Mouse (Mus musculus) hindbrain, embryonic 15.5 days (tissue): Measurements from ENCODE around the gene Pid1. TPM values are rescaled to one million over a fixed set of nuclear protein-coding genes. Genes with fewer than 3 reads are reported as not detected.

Source experiments
- ATAC-seq: fragments of 200-750 bp; cut with Nextera tagmentation; 2 replicates; pipeline ENCODE4 v1.8.0; 2017; ENCODE audit warnings: low read depth, moderate number of reproducible peaks, moderate TSS enrichment; ENCODE audit not compliant: low FRiP score
- H3K27ac ChIP-seq: fragments of 300-500 bp; sonication (generic); replicated peaks from 2 replicates; pipeline ENCODE4 v1.5.1; 2015; ENCODE audit warnings: mild to moderate bottlenecking, inconsistent platforms
- H3K27me3 ChIP-seq: fragments of 300-500 bp; sonication (generic); 2 replicates; pipeline ENCODE4 v1.6.1; 2015; ENCODE audit warnings: control low read depth, inconsistent platforms
- H3K36me3 ChIP-seq: fragments of 300-500 bp; sonication (generic); 2 replicates; pipeline ENCODE4 v1.6.1; 2015; ENCODE audit warnings: control low read depth, inconsistent platforms
- H3K4me1 ChIP-seq: fragments of 300-500 bp; sonication (generic); replicated peaks from 2 replicates; pipeline ENCODE4 v1.6.1; 2015; ENCODE audit warnings: control low read depth, inconsistent platforms
- H3K4me2 ChIP-seq: fragments of 300-500 bp; sonication (generic); 2 replicates; pipeline ENCODE4 v1.6.1; 2015; ENCODE audit warnings: moderate library complexity, mild to moderate bottlenecking, inconsistent platforms
- H3K4me3 ChIP-seq: fragments of 300-500 bp; sonication (generic); 2 replicates; pipeline ENCODE4 v1.5.1; 2015; ENCODE audit warnings: mild to moderate bottlenecking, inconsistent platforms
- H3K9ac ChIP-seq: fragments of 300-500 bp; sonication (generic); 2 replicates; pipeline ENCODE4 v1.6.1; 2015; ENCODE audit warnings: inconsistent platforms
- H3K9me3 ChIP-seq: fragments of 300-500 bp; sonication (generic); 2 replicates; pipeline ENCODE4 v1.6.1; 2016; ENCODE audit warnings: control low read depth, inconsistent platforms
- WGBS: fragments of 180-500 bp; shearing (Covaris S2); methylation state at CpG from one replicate; pipeline ENCODE4 v1.1.7; 2015; 5-methylcytosine and 5-hydroxymethylcytosine counted together
- polyA plus RNA-seq: library from polyadenylated mRNA; unstranded; fragments of >200 nt; fragmentation: Nextera tagmentation; extraction: Ambion mirVana; gene quantifications from 2 replicates; pipeline ENCODE4 v1.2.1, GENCODE M21; 2015

Gene Pid1
- polyA plus RNA-seq, 1 experiment from 2014 or later = 118 TPM

- H3K36me3 ChIP-seq = no peaks in the 10 kb centered on the region
- H3K27ac ChIP-seq = no peak overlapping the region
- no peak overlapping the region for H3K4me3 ChIP-seq
- WGBS = 56% methylated on average over 2 of the region's 2 CpGs
- H3K9ac ChIP-seq = no peak overlapping the region
- no peaks in the 10 kb centered on the region for H3K4me1 ChIP-seq
- ATAC-seq = no peak
- no peaks in the 10 kb centered on the region for H3K9me3 ChIP-seq
- H3K27me3 ChIP-seq = no peaks in the 10 kb centered on the region
- no peak overlapping the region for H3K4me2 ChIP-seq
These were observed 164.1 kb downstream of the Pid1 start for GRCm38 (mm10) chr1:84199890-84200289.

- Histone ChIP-seq H3K4me1 (no peaks in the 10 kb centered on the region), H3K9ac (no peak overlapping the region), H3K9me3 (no peaks in the 10 kb centered on the region), H3K27me3 (no peaks in the 10 kb centered on the region), H3K36me3 (no peaks in the 10 kb centered on the region), H3K4me3 (no peak overlapping the region), H3K27ac (no peak overlapping the region), H3K4me2 (no peak overlapping the region)
- 75% methylated on average over 2 of the region's 2 CpGs for WGBS
- no peak for ATAC-seq
These were observed 165.1 kb downstream of the Pid1 start for GRCm38 (mm10) chr1:84198887-84199286.

- H3K4me1 ChIP-seq = no peaks in the 10 kb centered on the region
- no peak for ATAC-seq
- no peak overlapping the region for H3K27ac ChIP-seq
- H3K4me2 ChIP-seq = no peak overlapping the region
- no peaks in the 10 kb centered on the region for H3K36me3 ChIP-seq
- H3K9me3 ChIP-seq = no peaks in the 10 kb centered on the region
- no peak overlapping the region for H3K4me3 ChIP-seq
- no peaks in the 10 kb centered on the region for H3K27me3 ChIP-seq
- H3K9ac ChIP-seq = no peak overlapping the region
These were observed 171.8 kb downstream of the Pid1 start for GRCm38 (mm10) chr1:84192167-84192566.

- Histone ChIP-seq H3K4me2 (no peak overlapping the region), H3K36me3 (no peaks in the 10 kb centered on the region), H3K27me3 (no peaks in the 10 kb centered on the region), H3K27ac (no peak overlapping the region), H3K9me3 (no peaks in the 10 kb centered on the region), H3K4me3 (no peak overlapping the region), H3K4me1 (no peaks in the 10 kb centered on the region), H3K9ac (no peak overlapping the region)
- 85% methylated on average over 5 of the region's 5 CpGs for WGBS
- ATAC-seq = no peak
These were observed 174.5 kb downstream of the Pid1 start for GRCm38 (mm10) chr1:84189446-84189845.

GRCm38 (mm10) chr1:84186756-84187437 is 177.1 kb downstream of the Pid1 start:
- Histone ChIP-seq H3K4me3 (no peak overlapping the region), H3K4me1 (no peaks in the 10 kb centered on the region), H3K9me3 (no peaks in the 10 kb centered on the region), H3K9ac (no peak overlapping the region), H3K36me3 (no peaks in the 10 kb centered on the region), H3K27me3 (no peaks in the 10 kb centered on the region), H3K27ac (no peak overlapping the region), H3K4me2 (no peak overlapping the region)
- 75% methylated on average over 4 of the region's 4 CpGs for WGBS
- no peak for ATAC-seq

GRCm38 (mm10) chr1:84177696-84178095 is 186.3 kb downstream of the Pid1 start:
- ATAC-seq = no peak
- no peaks in the 10 kb centered on the region for H3K9me3 ChIP-seq
- peaks cover 8% of the 10 kb centered on the region for H3K4me1 ChIP-seq
- H3K4me3 ChIP-seq = no peak overlapping the region
- WGBS = 68% methylated on average over 1 of the region's 1 CpGs
- no peaks in the 10 kb centered on the region for H3K27me3 ChIP-seq
- no peak overlapping the region for H3K4me2 ChIP-seq
- no peak overlapping the region for H3K9ac ChIP-seq
- no peak overlapping the region for H3K27ac ChIP-seq
- H3K36me3 ChIP-seq = no peaks in the 10 kb centered on the region

GRCm38 (mm10) chr1:84177033-84177432 is 186.9 kb downstream of the Pid1 start:
- 15% methylated on average over 2 of the region's 2 CpGs for WGBS
- Histone ChIP-seq H3K9me3 (no peaks in the 10 kb centered on the region), H3K9ac (no peak overlapping the region), H3K27me3 (no peaks in the 10 kb centered on the region), H3K4me3 (no peak overlapping the region), H3K36me3 (no peaks in the 10 kb centered on the region), H3K4me2 (no peak overlapping the region), H3K4me1 (peaks cover 8% of the 10 kb centered on the region), H3K27ac (peak overlapping the region; percentile 61; the same call in 1 of the 2 replicates)
- ATAC-seq = peak; percentile 75

GRCm38 (mm10) chr1:84172941-84173340 is 191.0 kb downstream of the Pid1 start:
- Histone ChIP-seq H3K27ac (no peak overlapping the region), H3K36me3 (no peaks in the 10 kb centered on the region), H3K27me3 (no peaks in the 10 kb centered on the region), H3K4me3 (no peak overlapping the region), H3K9ac (no peak overlapping the region), H3K9me3 (no peaks in the 10 kb centered on the region), H3K4me1 (peaks cover 8% of the 10 kb centered on the region), H3K4me2 (no peak overlapping the region)
- ATAC-seq = no peak
- 66% methylated on average over 6 of the region's 6 CpGs for WGBS

GRCm38 (mm10) chr1:84157790-84158189 is 206.2 kb downstream of the Pid1 start:
- no peak overlapping the region for H3K4me2 ChIP-seq
- H3K4me1 ChIP-seq = no peaks in the 10 kb centered on the region; the same call in 1 of the 2 replicates
- no peaks in the 10 kb centered on the region for H3K36me3 ChIP-seq
- no peak overlapping the region for H3K27ac ChIP-seq
- no peaks in the 10 kb centered on the region for H3K27me3 ChIP-seq
- WGBS = 86% methylated on average over 3 of the region's 3 CpGs
- H3K9ac ChIP-seq = no peak overlapping the region
- no peak overlapping the region for H3K4me3 ChIP-seq
- no peak for ATAC-seq
- no peaks in the 10 kb centered on the region for H3K9me3 ChIP-seq

- H3K4me2 ChIP-seq = no peak overlapping the region
- H3K9ac ChIP-seq = no peak overlapping the region
- no peak for ATAC-seq
- no peaks in the 10 kb centered on the region for H3K27me3 ChIP-seq
- peak overlapping the region; percentile 53 for H3K27ac ChIP-seq
- H3K36me3 ChIP-seq = no peaks in the 10 kb centered on the region
- H3K4me1 ChIP-seq = no peaks in the 10 kb centered on the region; the same call in 1 of the 2 replicates
- no peak overlapping the region for H3K4me3 ChIP-seq
- WGBS = 15% methylated on average over 2 of the region's 2 CpGs
- H3K9me3 ChIP-seq = no peaks in the 10 kb centered on the region
These were observed 208.4 kb downstream of the Pid1 start for GRCm38 (mm10) chr1:84155585-84155930.

GRCm38 (mm10) chr1:84154725-84155584 is 209.0 kb downstream of the Pid1 start:
- no peaks in the 10 kb centered on the region for H3K27me3 ChIP-seq
- no peaks in the 10 kb centered on the region for H3K36me3 ChIP-seq
- no peak overlapping the region for H3K4me2 ChIP-seq
- no peak overlapping the region for H3K4me3 ChIP-seq
- H3K9ac ChIP-seq = no peak overlapping the region
- H3K9me3 ChIP-seq = no peaks in the 10 kb centered on the region
- peak overlapping the region; percentile 53 for H3K27ac ChIP-seq
- 42% methylated on average over 12 of the region's 12 CpGs for WGBS
- no peaks in the 10 kb centered on the region; the same call in 1 of the 2 replicates for H3K4me1 ChIP-seq
- peak; percentile 55; the same call in 1 of the 2 replicates for ATAC-seq

GRCm38 (mm10) chr1:84153943-84154342 is 210.0 kb downstream of the Pid1 start:
- H3K4me2 ChIP-seq = no peak overlapping the region
- ATAC-seq = 0 out of 2 replicates have a peak, but pooled peaks have one; percentile 12
- 57% methylated on average over 4 of the region's 4 CpGs for WGBS
- no peaks in the 10 kb centered on the region for H3K9me3 ChIP-seq
- H3K36me3 ChIP-seq = no peaks in the 10 kb centered on the region
- no peaks in the 10 kb centered on the region for H3K27me3 ChIP-seq
- H3K9ac ChIP-seq = no peak overlapping the region
- H3K4me1 ChIP-seq = no peaks in the 10 kb centered on the region; the same call in 1 of the 2 replicates
- H3K4me3 ChIP-seq = no peak overlapping the region
- H3K27ac ChIP-seq = no peak overlapping the region
